Mouse (Mus musculus) limb, embryonic 12.5 days (tissue): ENCODE measurements around the gene Specc1. TPM values are rescaled to one million over a fixed set of nuclear protein-coding genes. Genes with fewer than 3 reads are reported as not detected.

Experiments used
- polyA plus RNA-seq: library from polyadenylated mRNA; unstranded; fragments of >200 nt; fragmentation: Nextera tagmentation; extraction: Ambion mirVana; gene quantifications from 2 replicates; pipeline ENCODE4 v1.2.1, GENCODE M21; 2016

The Specc1 gene
- polyA plus RNA-seq, 1 experiment from 2014 or later, result 16.4 TPM

Other genes with a start within 250 kb of the Specc1 start
- gene Slc5a10, start 235.9 kb upstream of the Specc1 start, polyA plus RNA-seq, result 0.14 TPM in 2 replicates
- 30.1 and 34.0 TPM in 2 replicates for gene Prpsap2, start 194.7 kb upstream of the Specc1 start, polyA plus RNA-seq
- gene Ulk2, start 101.7 kb upstream of the Specc1 start, polyA plus RNA-seq, result 19.7 and 21.5 TPM in 2 replicates
- gene Akap10, start 26.5 kb upstream of the Specc1 start, polyA plus RNA-seq, result 21.1 and 22.7 TPM in 2 replicates